Mouse (Mus musculus): ENCODE results near the gene Col4a6. TPM values are rescaled to one million over a fixed set of nuclear protein-coding genes. Genes with fewer than 3 reads are reported as not detected.

Gene Col4a6
- polyA plus RNA-seq, 1 experiment from 2014 or later = 0.37 TPM

GRCm38 (mm10) chrX:141315795-141316194, 158.1 kb downstream of the Col4a6 start:
- H3K4me2 ChIP-seq (ENCODE audit: low read depth, low read length) = no peak overlapping the region
- H3K9me3 ChIP-seq (ENCODE audit: control insufficient read depth, low read length) = no peaks in the 10 kb centered on the region
- no peak overlapping the region for H3K27ac ChIP-seq (ENCODE audit: low read depth, low read length)
- ATAC-seq (ENCODE audit: low read depth) = no peak
- WGBS = 55% methylated on average over 3 of the region's 3 CpGs
- H3K4me1 ChIP-seq (ENCODE audit: control insufficient read depth, insufficient read depth, low read length) = no peaks in the 10 kb centered on the region
- no peaks in the 10 kb centered on the region for H3K36me3 ChIP-seq (ENCODE audit: control insufficient read depth, insufficient read depth, low read length)
- no peak overlapping the region for H3K4me3 ChIP-seq (ENCODE audit: low read depth, low read length)
- no peak overlapping the region for H3K9ac ChIP-seq (replicated peaks; ENCODE audit: low read depth, low read length)
- H3K27me3 ChIP-seq (ENCODE audit: control insufficient read depth, insufficient read depth, low read length) = no peaks in the 10 kb centered on the region

GRCm38 (mm10) chrX:141292702-141293462, 181.0 kb downstream of the Col4a6 start:
- Histone ChIP-seq H3K4me2 (ENCODE audit: low read depth, low read length) (no peak overlapping the region), H3K4me1 (ENCODE audit: control insufficient read depth, insufficient read depth, low read length) (no peaks in the 10 kb centered on the region), H3K27me3 (ENCODE audit: control insufficient read depth, insufficient read depth, low read length) (no peaks in the 10 kb centered on the region), H3K9ac (replicated peaks; ENCODE audit: low read depth, low read length) (no peak overlapping the region), H3K4me3 (ENCODE audit: low read depth, low read length) (no peak overlapping the region), H3K36me3 (ENCODE audit: control insufficient read depth, insufficient read depth, low read length) (no peaks in the 10 kb centered on the region), H3K27ac (ENCODE audit: low read depth, low read length) (no peak overlapping the region), H3K9me3 (ENCODE audit: control insufficient read depth, low read length) (no peaks in the 10 kb centered on the region)
- no peak for ATAC-seq (ENCODE audit: low read depth)
- 80% methylated on average over 3 of the region's 3 CpGs for WGBS

DNA sequence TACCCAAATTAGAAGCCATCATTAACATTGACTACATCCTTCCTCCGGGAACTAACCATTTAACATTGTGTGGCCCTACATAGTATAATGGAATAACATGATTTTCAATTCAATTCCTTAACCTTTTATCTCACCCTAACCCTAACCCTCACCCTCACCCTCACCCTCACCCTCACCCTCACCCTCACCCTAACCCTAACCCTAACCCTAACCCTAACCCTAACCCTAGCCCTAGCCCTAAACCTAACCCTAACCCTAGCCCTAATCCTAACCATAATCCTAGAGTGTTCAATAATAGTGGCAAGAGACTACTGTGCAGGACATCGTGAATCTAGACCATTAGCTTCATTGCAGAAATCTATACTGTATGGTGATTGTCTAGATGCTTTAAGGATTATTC, 197.5 kb downstream of the Col4a6 start:
- Histone ChIP-seq H3K9me3 (ENCODE audit: control insufficient read depth, low read length) (no peaks in the 10 kb centered on the region), H3K4me2 (ENCODE audit: low read depth, low read length) (no peak overlapping the region), H3K36me3 (ENCODE audit: control insufficient read depth, insufficient read depth, low read length) (no peaks in the 10 kb centered on the region), H3K27ac (ENCODE audit: low read depth, low read length) (no peak overlapping the region), H3K27me3 (ENCODE audit: control insufficient read depth, insufficient read depth, low read length) (no peaks in the 10 kb centered on the region), H3K4me3 (ENCODE audit: low read depth, low read length) (no peak overlapping the region), H3K4me1 (ENCODE audit: control insufficient read depth, insufficient read depth, low read length) (no peaks in the 10 kb centered on the region), H3K9ac (replicated peaks; ENCODE audit: low read depth, low read length) (no peak overlapping the region)
- no peak for ATAC-seq (ENCODE audit: low read depth)
- WGBS = 92% methylated on average over 2 of the region's 2 CpGs

DNA sequence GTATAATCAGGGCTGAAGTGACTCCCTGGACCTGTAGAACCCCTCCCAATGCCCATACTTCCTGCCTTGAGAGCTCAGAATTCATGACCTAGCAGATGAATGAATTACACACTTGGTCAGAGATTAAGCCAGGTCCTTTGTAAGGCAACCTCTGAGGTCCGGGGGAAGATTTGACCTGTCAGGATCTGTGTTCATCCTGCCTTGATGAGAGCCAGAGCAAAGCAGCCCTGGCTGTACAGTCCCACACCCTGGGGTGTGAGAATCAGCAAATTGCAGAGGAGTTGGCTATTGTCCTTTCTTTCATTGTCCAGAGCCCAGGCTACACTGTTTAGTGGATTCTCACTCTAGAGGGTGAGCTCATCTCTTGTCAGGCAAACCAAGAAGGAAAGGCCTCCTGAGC, 207.9 kb downstream of the Col4a6 start:
- H3K4me2 ChIP-seq (ENCODE audit: low read depth, low read length) = no peak overlapping the region
- no peaks in the 10 kb centered on the region; the same call in none of the 2 replicates for H3K27me3 ChIP-seq (ENCODE audit: control insufficient read depth, insufficient read depth, low read length)
- no peaks in the 10 kb centered on the region for H3K9me3 ChIP-seq (ENCODE audit: control insufficient read depth, low read length)
- ATAC-seq (ENCODE audit: low read depth) = no peak
- H3K36me3 ChIP-seq (ENCODE audit: control insufficient read depth, insufficient read depth, low read length) = no peaks in the 10 kb centered on the region
- no peaks in the 10 kb centered on the region for H3K4me1 ChIP-seq (ENCODE audit: control insufficient read depth, insufficient read depth, low read length)
- no peak overlapping the region for H3K4me3 ChIP-seq (ENCODE audit: low read depth, low read length)
- WGBS = 54% methylated on average over 1 of the region's 1 CpGs
- H3K27ac ChIP-seq (ENCODE audit: low read depth, low read length) = no peak overlapping the region
- no peak overlapping the region for H3K9ac ChIP-seq (replicated peaks; ENCODE audit: low read depth, low read length)

DNA sequence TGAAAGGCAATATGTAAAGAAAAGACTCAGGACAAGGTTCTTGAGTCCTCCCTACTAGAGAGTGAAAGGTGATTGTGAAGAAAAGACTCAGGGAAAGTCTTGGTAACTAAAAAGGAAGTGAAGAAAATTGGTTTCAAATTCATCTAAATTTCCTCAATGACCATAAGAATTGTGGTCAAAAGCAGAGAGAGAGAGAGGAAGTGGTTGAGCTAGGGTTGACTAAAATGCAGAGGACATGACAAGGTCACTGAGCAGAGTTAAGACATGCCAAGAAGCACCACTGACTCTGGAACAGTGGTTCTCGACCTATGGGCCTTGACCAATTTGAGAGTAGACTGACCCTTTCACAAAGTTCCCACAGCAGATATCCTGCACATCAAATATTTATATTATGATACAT, 224.2 kb downstream of the Col4a6 start:
- H3K27me3 ChIP-seq (ENCODE audit: control insufficient read depth, insufficient read depth, low read length) = no peaks in the 10 kb centered on the region
- 73% methylated on average over 1 of the region's 1 CpGs for WGBS
- H3K4me1 ChIP-seq (ENCODE audit: control insufficient read depth, insufficient read depth, low read length) = no peaks in the 10 kb centered on the region
- H3K4me3 ChIP-seq (ENCODE audit: low read depth, low read length) = no peak overlapping the region
- no peak overlapping the region for H3K27ac ChIP-seq (ENCODE audit: low read depth, low read length)
- H3K9ac ChIP-seq (replicated peaks; ENCODE audit: low read depth, low read length) = no peak overlapping the region
- H3K9me3 ChIP-seq (ENCODE audit: control insufficient read depth, low read length) = no peaks in the 10 kb centered on the region
- H3K4me2 ChIP-seq (ENCODE audit: low read depth, low read length) = no peak overlapping the region
- no peak for ATAC-seq (ENCODE audit: low read depth)
- H3K36me3 ChIP-seq (ENCODE audit: control insufficient read depth, insufficient read depth, low read length) = no peaks in the 10 kb centered on the region

DNA sequence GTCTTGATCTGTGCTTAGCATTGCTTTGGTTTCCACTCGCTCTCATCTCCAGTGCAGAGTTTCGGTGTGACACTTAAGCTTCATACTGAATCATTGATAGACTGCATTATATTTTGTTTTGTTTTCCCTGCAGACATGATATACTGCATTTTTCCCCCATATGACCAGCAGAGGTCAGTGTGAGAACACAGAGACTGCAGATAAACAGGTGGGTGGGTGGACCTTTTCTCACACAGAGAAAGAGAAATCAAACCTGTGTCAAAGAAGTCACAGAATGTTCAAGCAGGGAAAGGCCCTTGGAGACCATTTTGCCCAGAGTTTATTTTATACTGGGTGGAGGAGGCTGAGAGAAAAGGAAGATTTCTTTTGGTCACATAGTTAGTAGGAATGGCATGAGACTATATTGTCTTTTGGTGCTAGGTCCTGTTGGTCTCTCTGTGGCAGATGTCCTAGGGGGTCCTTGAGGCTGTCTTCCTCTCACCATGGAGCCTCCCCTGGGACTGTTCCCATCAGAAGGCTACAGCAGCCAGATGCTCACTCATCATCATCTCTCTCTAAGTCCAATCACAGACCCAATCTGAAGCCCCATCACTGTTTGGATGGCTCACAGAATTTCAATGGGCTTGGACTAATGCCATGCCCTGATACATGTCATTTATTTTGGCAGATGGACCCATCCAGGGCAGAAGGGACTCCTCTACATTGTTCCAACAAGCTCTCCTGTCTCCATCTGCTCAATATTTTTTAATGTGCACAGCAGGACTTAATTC, 237.1 kb downstream of the Col4a6 start:
- Histone ChIP-seq H3K4me2 (ENCODE audit: low read depth, low read length) (no peak overlapping the region), H3K9me3 (ENCODE audit: control insufficient read depth, low read length) (no peaks in the 10 kb centered on the region), H3K27me3 (ENCODE audit: control insufficient read depth, insufficient read depth, low read length) (no peaks in the 10 kb centered on the region), H3K27ac (ENCODE audit: low read depth, low read length) (no peak overlapping the region), H3K4me3 (ENCODE audit: low read depth, low read length) (no peak overlapping the region), H3K36me3 (ENCODE audit: control insufficient read depth, insufficient read depth, low read length) (no peaks in the 10 kb centered on the region), H3K9ac (replicated peaks; ENCODE audit: low read depth, low read length) (no peak overlapping the region), H3K4me1 (ENCODE audit: control insufficient read depth, insufficient read depth, low read length) (no peaks in the 10 kb centered on the region)
- ATAC-seq (ENCODE audit: low read depth) = peak; percentile 38; the same call in 1 of the 2 replicates
- WGBS = 68% methylated on average over 2 of the region's 2 CpGs

DNA sequence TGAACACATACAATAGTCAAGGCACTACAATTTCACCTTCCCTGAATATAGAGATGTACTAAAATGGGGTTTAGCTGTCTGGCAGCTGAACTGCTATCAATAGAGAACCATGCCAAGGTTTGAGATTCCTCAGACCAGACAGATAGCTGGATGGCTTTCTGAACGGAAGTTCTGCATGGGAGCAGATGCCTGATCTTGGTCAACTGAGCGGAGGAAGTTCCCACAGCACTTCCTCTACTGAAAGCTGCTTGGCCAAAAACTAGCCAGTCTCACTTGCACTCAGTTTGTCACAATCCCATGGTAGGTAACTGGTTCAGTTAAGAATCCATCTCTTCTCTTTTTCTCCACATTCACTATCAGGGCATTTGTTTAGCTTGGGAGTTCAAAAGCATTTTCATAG, 245.7 kb downstream of the Col4a6 start:
- Histone ChIP-seq H3K4me1 (ENCODE audit: control insufficient read depth, insufficient read depth, low read length) (no peaks in the 10 kb centered on the region), H3K36me3 (ENCODE audit: control insufficient read depth, insufficient read depth, low read length) (no peaks in the 10 kb centered on the region), H3K27me3 (ENCODE audit: control insufficient read depth, insufficient read depth, low read length) (no peaks in the 10 kb centered on the region), H3K9ac (replicated peaks; ENCODE audit: low read depth, low read length) (no peak overlapping the region), H3K9me3 (ENCODE audit: control insufficient read depth, low read length) (no peaks in the 10 kb centered on the region), H3K4me2 (ENCODE audit: low read depth, low read length) (no peak overlapping the region), H3K4me3 (ENCODE audit: low read depth, low read length) (no peak overlapping the region), H3K27ac (ENCODE audit: low read depth, low read length) (no peak overlapping the region)
- 92% methylated on average over 2 of the region's 2 CpGs for WGBS
- ATAC-seq (ENCODE audit: low read depth) = no peak

DNA sequence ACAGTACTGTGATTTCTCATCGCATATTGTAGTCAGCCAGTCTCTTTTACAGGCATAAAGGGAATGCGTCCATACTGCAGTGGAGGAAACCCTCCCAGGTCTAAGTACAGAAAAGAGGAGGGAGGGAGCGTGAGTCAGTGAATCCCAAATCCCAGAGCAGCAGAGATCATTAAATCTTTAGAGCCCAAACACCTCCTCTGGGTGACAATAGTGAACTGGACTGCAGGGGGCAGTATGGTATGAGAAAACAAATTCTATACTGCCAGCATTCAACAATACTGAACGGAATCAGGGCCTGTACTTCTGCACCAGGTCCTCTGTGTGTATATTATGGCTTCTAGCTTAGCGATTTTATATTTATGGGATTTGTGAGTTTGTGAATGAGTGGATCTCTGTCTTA, 261.1 kb downstream of the Col4a6 start:
- 35% methylated on average over 5 of the region's 5 CpGs for WGBS
- no peaks in the 10 kb centered on the region for H3K4me1 ChIP-seq (ENCODE audit: control insufficient read depth, insufficient read depth, low read length)
- no peak overlapping the region for H3K27ac ChIP-seq (ENCODE audit: low read depth, low read length)
- no peaks in the 10 kb centered on the region for H3K9me3 ChIP-seq (ENCODE audit: control insufficient read depth, low read length)
- H3K4me2 ChIP-seq (ENCODE audit: low read depth, low read length) = no peak overlapping the region
- no peak overlapping the region for H3K4me3 ChIP-seq (ENCODE audit: low read depth, low read length)
- no peaks in the 10 kb centered on the region for H3K27me3 ChIP-seq (ENCODE audit: control insufficient read depth, insufficient read depth, low read length)
- peak; percentile 92 for ATAC-seq (ENCODE audit: low read depth)
- H3K36me3 ChIP-seq (ENCODE audit: control insufficient read depth, insufficient read depth, low read length) = no peaks in the 10 kb centered on the region
- H3K9ac ChIP-seq (replicated peaks; ENCODE audit: low read depth, low read length) = no peak overlapping the region

GRCm38 (mm10) chrX:141198993-141199392, 274.9 kb downstream of the Col4a6 start:
- Histone ChIP-seq H3K27ac (ENCODE audit: low read depth, low read length) (no peak overlapping the region), H3K9ac (replicated peaks; ENCODE audit: low read depth, low read length) (no peak overlapping the region), H3K4me1 (ENCODE audit: control insufficient read depth, insufficient read depth, low read length) (no peaks in the 10 kb centered on the region), H3K9me3 (ENCODE audit: control insufficient read depth, low read length) (no peaks in the 10 kb centered on the region), H3K4me3 (ENCODE audit: low read depth, low read length) (no peak overlapping the region), H3K4me2 (ENCODE audit: low read depth, low read length) (no peak overlapping the region), H3K27me3 (ENCODE audit: control insufficient read depth, insufficient read depth, low read length) (peaks cover 5% of the 10 kb centered on the region; the same call in 1 of the 2 replicates), H3K36me3 (ENCODE audit: control insufficient read depth, insufficient read depth, low read length) (no peaks in the 10 kb centered on the region)
- 81% methylated on average over 3 of the region's 3 CpGs for WGBS
- no peak for ATAC-seq (ENCODE audit: low read depth)

Data from neural tube, embryonic 14.5 days (tissue).